Mouse (Mus musculus) adrenal gland, adult (tissue): Measurements from ENCODE around the gene Serpina10.
"Not testable (repeated sequence)": the region's sequence is repeated elsewhere in the genome, so short reads cannot be mapped to it uniquely, and the experiment has no call there.

Experiments
- DNase-seq, 2 experiments: peaks; one replicate each; pipeline ENCODE4 v3.0.0; 2022 to 2023; ENCODE audit warnings: low spot score in 1 of 2; ENCODE audit not compliant: inconsistent age in 2 of 2

The Serpina10 gene

GRCm38 (mm10) chr12:103615734-103616133 lies 15.5 kb downstream of the Serpina10 start:
- no peak for DNase-seq

- DNase-seq: no peak
These were observed 16.1 kb downstream of the Serpina10 start for GRCm38 (mm10) chr12:103615141-103615540.

- DNase-seq: no peak
These were observed 29.4 kb downstream of the Serpina10 start for GRCm38 (mm10) chr12:103601839-103602238.

GRCm38 (mm10) chr12:103600364-103600763 lies 30.9 kb downstream of the Serpina10 start:
- DNase-seq: no peak

- peak in 1 of 2 experiments; percentile 52 for DNase-seq
These were observed 32.8 kb downstream of the Serpina10 start for GRCm38 (mm10) chr12:103598411-103598810.

GRCm38 (mm10) chr12:103583771-103584170 lies 47.5 kb downstream of the Serpina10 start:
- no peak for DNase-seq

GRCm38 (mm10) chr12:103578148-103578547 lies 53.1 kb downstream of the Serpina10 start:
- not testable (repeated sequence) for DNase-seq

GRCm38 (mm10) chr12:103569690-103570089 lies 61.6 kb downstream of the Serpina10 start:
- no peak for DNase-seq

- peak; percentile 29 to 70 for DNase-seq
These were observed 64.1 kb downstream of the Serpina10 start for GRCm38 (mm10) chr12:103567129-103567528.

GRCm38 (mm10) chr12:103565151-103565550 lies 66.1 kb downstream of the Serpina10 start:
- peak; percentile 67 to 75 for DNase-seq
